Mouse (Mus musculus) fat pad, adult 2 months (tissue): Measurements from ENCODE around the gene Pou2f1.

Experiments used
- DNase-seq: peaks from one replicate; pipeline ENCODE4 v3.0.0-alpha.2; 2011; ENCODE audit warnings: low read depth, low spot score; ENCODE audit errors: extremely low read depth

Gene Pou2f1

DNA sequence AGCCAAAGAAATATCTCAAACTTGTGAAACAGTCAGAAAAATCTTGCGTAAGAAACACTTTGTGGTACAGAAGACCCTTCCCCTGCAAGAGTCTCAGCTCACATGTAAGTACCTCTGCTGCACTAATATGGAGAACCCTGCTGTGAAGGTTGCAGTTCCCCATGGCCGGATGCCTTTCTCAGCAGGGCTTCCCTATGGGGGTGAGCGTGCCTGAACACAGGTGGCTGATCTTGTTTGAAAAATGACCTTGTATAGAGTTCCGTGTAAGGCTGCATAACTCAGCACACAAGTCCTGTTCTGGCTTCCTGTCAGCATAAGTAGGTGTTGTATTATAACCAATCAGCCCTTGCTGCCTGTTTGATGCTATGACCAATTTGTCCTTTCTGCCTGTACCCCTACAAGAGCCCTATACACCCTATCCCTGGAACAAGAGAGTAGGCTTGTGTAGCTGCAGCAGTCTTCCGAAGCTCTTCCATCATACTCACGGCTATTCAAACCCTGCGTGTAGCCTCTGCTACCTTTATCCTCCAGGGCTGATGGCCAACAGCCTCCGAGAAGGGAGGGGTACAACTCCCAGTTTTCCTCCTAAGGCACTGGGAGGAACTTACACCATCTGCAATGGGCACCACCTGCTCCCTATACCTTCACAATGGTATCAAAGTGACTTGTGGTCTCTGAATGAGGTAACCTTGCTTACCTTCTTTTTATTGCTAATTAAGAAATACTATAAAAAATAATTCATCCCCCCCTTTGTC lies 120.2 kb downstream of the Pou2f1 start:
- no peak for DNase-seq

DNA sequence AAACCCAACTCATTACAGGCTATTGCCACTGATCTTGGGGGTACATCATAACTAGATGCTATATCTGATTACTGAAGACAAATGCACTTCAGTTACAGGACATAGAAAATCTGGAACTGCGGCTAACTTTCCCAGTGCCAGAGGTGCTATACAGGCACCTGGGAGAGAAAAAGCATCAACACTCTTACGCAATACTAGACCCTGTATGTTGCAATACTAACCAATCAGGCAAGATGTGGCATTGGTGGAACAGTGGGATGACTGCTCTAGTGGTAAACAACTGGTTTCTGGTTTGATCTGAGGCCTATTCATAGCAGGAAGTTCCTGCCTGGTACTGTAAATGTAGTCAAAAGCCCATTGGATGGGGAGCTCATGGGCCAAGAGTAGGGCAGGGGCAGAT lies 123.7 kb downstream of the Pou2f1 start:
- no peak for DNase-seq

DNA sequence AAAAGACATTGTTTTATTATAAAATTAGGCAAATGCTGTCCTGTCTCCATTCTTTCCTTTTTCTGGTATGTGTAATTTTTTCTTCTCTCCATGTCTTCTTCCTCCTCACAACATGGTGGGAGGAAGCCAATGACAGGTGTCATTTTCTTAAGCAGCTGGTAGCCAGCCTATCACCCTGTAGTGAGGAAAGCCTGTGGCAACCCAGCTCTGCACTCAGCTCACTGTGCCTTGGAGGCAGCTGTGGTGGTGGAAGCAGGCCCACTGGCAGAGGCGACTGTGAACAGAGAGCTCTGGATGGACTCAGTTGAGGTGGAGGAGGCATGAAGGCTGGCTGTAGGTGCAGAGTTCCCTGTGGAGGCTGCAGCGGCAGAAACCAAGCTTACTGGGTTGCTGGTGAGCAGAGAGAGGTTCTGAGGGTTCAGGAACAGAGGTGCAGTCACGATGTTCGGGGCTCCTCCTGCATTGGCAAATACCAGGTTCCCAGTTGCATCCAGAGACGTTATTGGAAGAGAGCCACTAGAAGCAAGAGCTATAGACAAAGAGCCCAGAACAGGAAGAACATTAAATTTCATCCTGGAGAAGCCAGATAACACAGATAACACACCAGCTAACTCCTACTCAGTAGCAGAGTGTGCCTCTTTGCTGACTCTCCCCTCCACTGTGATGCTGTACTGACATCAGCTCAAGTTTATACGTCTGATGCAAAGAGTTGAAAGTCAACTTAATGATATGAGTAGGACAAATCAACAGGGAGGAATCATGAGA lies 126.8 kb downstream of the Pou2f1 start:
- no peak for DNase-seq

DNA sequence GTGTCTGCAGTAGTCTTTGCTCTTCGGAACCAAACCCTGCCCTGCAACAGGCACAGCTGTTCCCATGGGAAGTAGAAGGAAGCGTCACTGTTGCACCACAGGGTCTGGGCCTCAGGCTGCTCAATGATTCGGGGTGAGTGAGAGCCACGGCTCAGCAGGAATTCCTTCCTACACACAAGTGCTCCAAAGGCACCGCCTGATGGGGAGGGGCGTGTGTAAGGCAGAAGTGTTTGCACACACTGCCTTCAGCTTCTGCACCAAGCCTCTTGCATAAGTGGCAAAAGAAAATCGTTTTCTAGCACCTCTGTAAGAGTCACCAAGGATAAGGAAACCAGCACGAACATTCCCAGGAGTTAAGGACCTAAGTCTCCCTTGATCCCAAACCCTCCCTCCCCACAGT lies 127.8 kb downstream of the Pou2f1 start:
- no peak for DNase-seq

DNA sequence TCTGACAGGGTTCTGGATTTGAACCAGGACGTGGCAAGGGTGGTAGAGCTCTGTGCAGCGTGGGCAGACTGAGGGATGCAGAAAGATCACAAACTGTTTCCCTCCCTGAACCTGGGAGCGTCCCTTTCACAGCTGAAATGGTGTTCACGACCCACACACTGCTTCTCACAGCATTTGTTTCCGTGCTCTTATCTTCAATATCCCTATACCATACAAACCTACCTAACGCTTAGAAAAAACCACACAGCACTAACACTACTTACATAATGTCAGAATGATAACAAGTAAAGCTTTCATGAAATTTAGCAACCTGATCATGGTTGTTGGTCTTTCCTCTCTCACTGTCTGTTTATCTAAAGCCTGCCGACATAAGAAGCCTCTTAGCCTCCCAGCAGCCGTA lies 133.8 kb downstream of the Pou2f1 start:
- DNase-seq, result no peak

DNA sequence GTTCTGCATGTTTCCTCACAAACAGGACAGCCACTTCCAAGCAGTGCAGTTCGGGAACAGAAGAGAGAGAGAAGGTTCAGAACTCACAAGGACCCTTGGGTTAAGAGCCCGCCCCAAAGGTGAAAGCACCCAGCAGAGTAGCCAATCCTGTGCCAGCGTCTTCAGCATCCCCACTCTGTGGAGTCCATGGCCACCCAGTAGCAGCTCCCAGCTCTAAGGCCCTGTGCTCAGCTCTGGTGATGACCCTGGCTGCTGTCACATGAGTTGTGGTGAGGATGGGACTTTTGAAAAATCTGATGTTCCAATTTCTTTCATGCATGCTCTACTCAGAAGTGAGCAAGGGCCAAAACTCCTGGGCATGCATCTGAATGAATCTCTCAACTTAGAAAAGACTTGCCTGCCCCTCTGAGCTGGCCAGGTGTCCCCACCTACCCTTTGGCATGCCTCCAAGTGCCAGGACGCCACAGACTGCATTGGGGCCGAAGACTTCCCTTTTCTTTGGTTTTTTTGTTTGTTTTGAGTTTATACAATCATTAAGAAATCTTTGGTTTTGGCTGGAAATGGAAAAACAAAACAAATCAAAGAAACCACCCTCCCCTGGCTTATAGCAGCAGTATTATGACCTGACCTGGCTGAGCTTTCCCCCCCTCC lies 135.7 kb downstream of the Pou2f1 start:
- no peak for DNase-seq

DNA sequence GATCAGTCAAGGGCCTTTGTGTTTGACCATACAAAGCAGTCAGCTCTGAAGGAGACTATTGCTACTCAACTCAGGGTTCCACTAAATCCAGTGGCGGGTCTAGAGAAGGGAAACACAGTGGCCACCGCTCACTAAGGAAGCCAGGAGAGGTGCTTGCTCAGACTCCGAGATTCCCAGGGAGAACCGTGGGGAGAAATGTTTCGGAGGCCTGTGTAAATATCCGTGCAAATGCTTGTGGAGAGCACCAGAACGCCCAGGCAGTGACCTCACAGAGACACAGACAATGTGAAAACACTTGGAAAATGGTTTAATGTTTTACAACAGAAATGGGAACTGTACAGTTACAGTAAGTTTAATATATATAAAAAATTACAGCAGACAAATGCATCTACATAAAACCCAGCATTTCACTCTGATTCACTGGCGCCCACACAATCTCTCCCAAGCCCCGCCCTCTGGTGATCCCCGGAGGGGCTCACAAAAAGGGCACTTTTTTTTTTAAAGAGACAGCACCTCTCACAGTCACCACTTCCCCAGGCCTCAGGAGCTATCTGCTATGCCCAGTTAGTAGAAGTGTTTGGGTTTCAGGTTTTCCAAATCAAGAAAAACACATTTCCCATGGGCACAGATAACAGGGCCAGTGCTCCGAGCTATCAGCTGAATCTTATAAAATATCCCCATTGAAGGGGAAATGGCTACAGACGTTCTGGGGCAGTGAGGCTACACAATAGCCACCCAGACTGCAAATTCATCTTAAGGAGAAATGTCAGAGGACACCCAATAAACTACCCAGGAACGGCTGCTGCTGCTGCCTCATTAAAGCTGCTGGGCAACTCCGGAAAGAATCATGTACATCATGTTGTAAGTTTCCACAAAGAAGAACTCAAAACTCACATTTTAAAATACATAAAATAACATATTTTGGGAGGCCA lies 137.3 kb downstream of the Pou2f1 start:
- no peak for DNase-seq

DNA sequence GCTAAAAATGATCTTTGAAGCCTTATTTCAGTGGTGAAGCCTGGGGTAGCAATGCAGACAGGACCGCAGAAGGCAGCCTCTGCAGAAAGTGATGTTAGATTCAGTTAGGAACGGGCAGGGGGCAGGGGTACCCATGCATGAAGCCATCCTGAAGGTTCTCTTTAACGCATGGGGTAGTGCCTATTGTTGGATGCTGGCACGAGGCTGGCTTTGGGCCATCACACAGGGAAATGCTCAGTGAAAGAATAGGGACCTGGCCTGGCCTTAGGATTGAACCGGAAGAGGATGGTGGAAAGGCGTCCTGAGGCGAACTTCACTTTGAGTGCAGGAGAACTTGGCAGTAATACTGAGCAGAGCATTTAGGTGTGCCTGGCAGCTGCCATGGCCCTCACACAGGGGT lies 140.4 kb downstream of the Pou2f1 start:
- no peak for DNase-seq

DNA sequence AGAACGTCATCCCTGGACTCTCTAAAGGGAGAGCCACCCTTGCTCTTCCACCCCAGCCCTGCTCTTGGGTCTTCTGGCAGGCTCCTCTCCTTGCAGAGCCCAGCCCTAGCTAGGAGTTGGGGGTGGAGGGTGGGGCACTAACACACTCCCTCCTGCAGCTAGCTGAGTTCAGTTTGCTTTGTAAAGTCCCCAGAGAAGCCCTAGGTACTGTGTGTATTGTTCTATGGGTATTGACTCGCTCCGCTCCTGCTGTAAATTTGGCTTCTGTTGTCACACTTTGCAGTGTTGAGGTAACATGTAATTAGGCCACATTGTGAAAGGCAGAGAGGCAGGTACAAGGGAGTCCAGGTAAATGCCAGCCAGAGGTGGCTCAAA lies 141.3 kb downstream of the Pou2f1 start:
- no peak for DNase-seq

DNA sequence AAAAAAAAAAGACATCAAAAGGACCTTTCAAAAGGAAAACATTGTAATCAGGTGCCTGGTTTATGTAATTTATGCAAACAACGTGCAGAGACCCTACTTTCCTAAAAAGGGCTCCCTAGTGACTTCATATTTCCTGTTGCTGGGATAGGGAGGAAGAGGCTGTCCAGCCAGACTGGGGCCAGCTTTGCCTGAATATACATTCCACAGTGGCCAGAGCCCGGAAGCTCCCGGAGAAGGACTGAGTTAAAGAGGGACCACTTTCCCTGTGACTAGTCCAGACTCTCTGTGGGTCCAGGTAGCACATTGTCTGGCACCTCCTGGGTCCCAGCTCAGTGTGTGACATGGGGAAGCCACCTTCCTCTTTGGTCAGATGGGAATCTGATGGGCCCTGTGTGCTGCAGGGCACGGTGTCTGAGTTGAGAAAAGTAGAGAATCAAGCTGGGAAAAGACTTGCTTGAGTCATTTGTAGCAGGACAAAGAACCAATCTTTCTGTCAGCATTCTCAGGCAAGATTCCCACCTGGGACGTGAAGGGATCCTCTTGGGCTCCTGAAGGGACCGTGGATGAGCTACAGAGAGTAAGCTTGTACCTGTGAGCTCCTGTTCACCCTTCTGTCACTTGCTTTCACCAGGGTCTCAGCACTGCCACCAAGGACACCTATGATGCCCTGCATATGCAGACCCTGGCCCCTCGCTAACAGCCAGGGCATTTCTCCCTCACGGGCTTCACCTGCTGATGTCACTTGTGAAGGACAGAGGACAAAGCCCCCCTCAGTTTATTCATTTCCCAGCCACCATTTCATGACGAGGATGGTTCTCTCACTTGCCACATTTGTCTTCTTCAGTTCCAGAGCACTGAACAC lies 141.9 kb downstream of the Pou2f1 start:
- no peak for DNase-seq

DNA sequence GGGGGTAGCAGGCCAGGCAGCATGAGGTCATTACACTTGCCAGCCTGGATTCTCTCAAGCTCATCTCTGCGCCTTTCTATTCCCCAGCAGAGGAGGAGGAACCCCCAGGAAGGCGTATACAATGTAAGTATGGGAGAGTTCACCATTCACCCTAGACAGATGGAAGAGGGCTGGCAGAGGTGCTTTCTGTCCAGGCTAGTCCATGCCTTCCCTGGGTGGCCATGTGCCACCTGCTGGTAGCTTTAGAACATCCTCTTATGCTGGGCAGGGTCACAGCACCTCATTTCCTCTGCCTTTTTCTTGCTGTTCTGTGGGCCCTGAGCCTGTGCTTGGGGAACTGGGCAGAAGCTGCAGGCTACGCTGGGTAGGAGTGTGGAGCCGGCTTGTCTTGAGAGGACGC lies 144.1 kb downstream of the Pou2f1 start:
- no peak for DNase-seq

DNA sequence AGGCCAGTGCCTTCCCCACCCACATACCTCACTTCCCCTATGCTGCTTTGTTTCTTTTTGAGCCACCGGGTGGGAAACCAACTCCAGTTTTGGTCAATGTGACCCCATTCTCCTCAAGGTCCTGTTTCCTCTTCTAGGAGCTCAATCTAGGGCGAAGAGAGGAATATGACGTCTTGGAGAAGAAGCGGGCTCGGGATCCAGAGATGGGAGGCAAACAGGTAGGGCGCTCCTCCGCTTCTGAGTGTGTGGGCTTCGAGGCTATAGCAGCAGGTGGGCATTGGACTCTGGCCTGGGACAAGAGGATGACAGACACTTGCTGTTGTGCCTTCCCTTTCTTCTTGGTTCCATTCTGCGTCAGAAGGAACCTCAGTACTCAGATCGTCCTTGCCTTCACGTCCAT lies 145.2 kb downstream of the Pou2f1 start:
- DNase-seq, result no peak

DNA sequence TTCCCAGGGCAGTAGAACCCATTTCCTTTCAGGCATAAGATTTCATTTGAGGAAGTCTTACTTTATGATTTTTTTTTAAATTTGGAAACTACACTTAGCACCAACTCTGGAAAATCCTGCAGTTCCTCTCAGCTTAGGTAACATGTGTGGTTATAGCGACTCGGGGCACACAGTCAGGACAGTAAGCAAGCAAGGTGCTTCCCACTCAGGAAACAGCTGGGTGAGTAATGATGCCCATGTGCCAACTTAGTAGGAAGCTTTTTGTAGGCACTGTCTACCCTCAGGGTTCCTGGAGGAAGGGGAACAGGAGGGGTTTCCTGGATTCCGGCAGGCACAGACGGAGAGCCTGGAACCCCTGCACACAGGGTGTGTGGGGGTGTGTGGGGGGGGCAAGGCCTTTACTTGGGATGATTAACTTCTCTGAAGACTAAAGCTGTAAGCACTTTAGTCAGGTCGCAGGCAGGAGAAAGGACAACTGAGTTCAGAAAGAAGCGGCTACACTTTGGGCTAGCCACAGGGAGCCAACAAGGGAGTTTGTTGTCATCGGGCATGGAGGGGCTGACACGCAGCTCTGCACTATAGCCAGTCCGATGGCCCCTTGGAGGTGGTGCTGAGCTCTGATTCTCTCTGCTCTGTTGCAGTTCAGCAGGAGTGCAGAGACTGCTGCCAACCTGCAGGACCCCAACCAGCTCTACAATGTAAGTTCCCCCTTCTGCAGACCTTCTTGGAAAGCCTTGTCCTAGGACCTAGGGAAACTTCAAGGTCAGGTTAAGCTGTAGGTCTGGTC lies 146.5 kb downstream of the Pou2f1 start:
- DNase-seq, result no peak

DNA sequence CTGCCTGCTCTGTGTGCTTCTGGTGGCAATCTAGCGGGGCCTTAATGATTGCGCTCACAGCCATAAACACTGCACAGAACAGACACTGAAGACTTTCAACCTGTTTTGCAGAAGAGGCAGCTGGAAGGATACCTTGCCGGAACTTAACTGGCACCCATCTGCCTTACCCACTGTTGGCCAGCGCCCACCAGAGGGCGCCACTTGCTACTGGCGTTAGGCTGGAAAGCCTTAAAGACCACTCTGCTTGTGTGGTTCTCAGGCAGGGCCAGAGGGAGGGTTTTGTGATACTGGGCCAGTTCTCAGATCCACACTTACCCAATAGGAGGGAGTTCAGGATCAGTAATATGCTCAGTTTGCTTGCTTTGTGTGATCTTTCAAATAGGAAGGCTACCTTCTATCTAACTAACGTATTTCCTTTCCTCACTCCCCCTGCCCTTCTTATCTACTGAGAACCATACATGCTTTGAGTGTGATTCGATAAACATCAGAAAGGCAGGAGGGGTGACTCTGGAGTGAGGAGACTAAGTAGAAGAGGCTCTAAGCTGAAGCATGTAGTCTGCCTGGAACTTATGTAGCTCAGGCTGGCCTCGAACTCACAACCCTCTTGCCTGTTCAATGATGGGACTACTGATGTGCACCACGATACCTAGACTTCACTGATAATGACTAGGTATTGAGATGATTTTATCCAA lies 148.6 kb downstream of the Pou2f1 start:
- no peak for DNase-seq

DNA sequence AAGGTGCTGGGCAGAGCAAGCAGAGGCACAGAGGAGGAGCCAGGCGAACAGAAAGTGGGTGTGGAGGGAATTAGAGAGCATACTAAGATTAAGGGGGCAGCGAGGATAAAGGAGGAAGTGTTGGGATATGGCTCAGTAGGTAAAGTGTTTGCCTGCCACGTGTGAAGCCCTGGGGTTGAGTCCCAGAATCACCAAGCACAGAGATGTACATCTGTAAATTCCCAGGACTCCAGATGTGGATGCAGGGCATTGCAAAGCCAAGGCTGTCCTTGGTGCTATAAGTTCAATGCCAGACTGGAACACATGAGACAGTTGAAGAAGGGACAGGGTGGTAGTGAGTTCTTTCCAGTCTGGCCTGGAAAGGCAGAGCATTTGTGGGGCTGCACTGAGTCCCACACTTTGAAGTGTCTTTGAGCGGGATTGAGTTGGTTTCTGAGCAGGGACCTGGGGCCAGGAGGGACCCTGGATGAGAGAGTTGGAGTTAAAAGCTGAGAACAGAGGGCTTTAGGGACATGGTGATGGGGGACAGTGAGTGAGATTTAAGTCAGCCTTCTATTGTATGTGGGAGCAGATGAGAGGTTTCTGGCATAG lies 149.3 kb downstream of the Pou2f1 start:
- DNase-seq, result no peak

DNA sequence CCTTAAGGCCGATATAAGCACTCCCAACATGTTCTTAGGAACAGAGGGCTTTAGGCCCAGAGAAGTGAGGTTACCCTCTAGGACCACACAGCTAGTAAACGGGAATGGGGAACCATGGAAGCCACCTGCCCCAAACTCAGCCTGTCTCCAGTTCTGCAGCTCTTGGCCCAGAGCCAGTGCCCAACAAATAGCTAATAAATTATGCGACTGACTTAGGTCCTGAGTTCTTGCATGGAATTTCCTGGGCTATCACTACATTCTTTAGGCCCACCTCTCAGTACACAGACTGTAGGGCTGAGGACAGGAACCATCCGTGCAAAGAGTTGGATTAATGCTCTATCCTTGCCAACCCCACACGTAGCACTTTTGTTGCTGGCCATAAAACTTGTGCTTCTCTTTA lies 150.3 kb downstream of the Pou2f1 start:
- DNase-seq, result no peak

DNA sequence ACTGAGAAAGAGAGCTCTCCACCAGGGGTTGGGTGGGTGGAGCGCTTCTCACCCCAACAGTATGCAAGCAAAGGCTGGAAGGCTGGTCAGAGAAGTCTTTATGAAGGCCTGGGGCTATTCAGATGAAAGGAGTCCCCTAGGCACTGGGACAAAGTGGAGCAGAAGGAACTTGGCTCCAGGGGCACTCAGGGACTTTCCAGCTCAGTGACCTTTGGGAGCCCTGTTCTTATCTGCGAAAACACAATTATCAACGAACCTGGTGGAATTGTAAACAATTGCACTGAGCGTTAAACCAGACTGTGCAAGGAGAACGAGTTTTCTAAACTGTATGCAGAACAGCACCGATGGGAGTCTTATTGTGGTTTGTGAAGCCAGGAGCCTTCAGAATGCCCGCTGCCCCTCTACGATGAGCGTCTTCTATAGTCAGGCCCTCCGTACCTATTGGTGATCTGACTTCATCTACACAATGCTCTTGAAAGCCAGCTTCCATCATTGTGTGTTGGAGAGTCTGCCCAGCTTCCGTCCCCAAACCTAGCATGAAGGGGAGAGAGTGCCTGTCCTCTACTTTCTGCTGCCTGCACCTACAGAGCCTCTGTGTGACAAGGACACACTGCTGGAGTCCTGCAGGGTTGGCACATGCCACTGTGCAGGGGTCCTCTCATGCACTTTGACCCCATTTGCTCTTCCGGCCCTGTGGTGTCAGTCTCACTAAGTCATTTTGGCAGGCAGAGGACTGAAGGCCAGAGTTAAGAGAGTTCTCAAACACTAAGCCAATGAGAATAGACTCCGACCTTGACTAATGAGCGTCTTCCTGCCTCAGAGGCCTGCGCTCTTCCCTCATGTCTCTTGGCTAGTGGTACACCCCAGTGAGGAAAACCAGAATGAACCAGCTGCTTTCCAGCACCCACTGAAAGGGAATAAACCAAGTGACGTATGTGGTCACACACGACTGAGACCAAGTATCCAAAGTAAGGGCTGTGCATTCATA lies 152.7 kb downstream of the Pou2f1 start:
- no peak for DNase-seq
